In genomic region chr4:81566526-81566925, GRCm38 (mm10) we compare ENCODE assay signal across 11 mouse cellular contexts.
DNase-seq lines count a peak whose midpoint lies in the region; ATAC-seq lines count a peak whose summit lies in the region.
"Had no signal": no experiment of that assay in that cellular context is flagged by ENCODE, and none has a peak within 500 bp of the region (broad histone marks: within the 10 kb centered on the region; RNA-seq: fewer than 3 reads in every experiment).

No protein-coding gene starts in this region.

- ATAC-seq in embryonic facial prominence, embryonic 13.5 days (ENCODE audit: insufficient number of reproducible peaks, insufficient read depth, low FRiP score, low TSS enrichment, low read depth): no peak
- no peak for ATAC-seq in lung, embryonic 16.5 days (ENCODE audit: low read depth)
- no peak for ATAC-seq in forebrain, embryonic 12.5 days (ENCODE audit: low FRiP score)
- no peak for ATAC-seq in midbrain, embryonic 13.5 days

- no peaks in the 10 kb centered on the region for H3K36me3 ChIP-seq in embryonic facial prominence, embryonic 13.5 days
- no peaks in the 10 kb centered on the region for H3K36me3 ChIP-seq in embryonic facial prominence, embryonic 10.5 days (replicated peaks)
- H3K36me3 ChIP-seq in lung, embryonic 16.5 days (ENCODE audit: control insufficient read depth, insufficient read depth, low read length): no peaks in the 10 kb centered on the region
- no peaks in the 10 kb centered on the region for H3K36me3 ChIP-seq in forebrain, embryonic 12.5 days (replicated peaks)
- H3K36me3 ChIP-seq in midbrain, embryonic 13.5 days: no peaks in the 10 kb centered on the region
- H3K36me3 ChIP-seq: G1E had no signal

- WGBS in embryonic facial prominence, embryonic 13.5 days: 72% methylated on average over 11 of the region's 11 CpGs
- 78% methylated on average over 11 of the region's 11 CpGs for WGBS in embryonic facial prominence, embryonic 10.5 days
- 62% methylated on average over 11 of the region's 11 CpGs for WGBS in lung, embryonic 16.5 days
- WGBS in forebrain, embryonic 12.5 days: 42% methylated on average over 11 of the region's 11 CpGs
- WGBS in midbrain, embryonic 13.5 days: 56% methylated on average over 11 of the region's 11 CpGs

- H3K27ac ChIP-seq in embryonic facial prominence, embryonic 13.5 days: peak overlapping the region; percentile 24; the same call in 1 of the 2 replicates
- no peak overlapping the region; the same call in 1 of the 2 replicates for H3K27ac ChIP-seq in embryonic facial prominence, embryonic 10.5 days (replicated peaks)
- H3K27ac ChIP-seq in lung, embryonic 16.5 days (ENCODE audit: low read length): peak overlapping the region; percentile 40
- H3K27ac ChIP-seq in forebrain, embryonic 12.5 days: peak overlapping the region; percentile 68
- peak overlapping the region; percentile 61; the same call in 1 of the 2 replicates for H3K27ac ChIP-seq in midbrain, embryonic 13.5 days

- no peak for DNase-seq in embryonic facial prominence, embryonic 10.5 days (ENCODE audit: low spot score)
- DNase-seq in lung, postnatal 36 days: no peak
- no peak for DNase-seq in testis, postnatal 14 days (ENCODE audit: low spot score)
- no peak for DNase-seq in kidney, adult 11 months
- DNase-seq: kidney, postnatal 25 days; thymus, postnatal 36 days had no signal

- H3K4me3 ChIP-seq in embryonic facial prominence, embryonic 13.5 days: no peak overlapping the region
- no peak overlapping the region for H3K4me3 ChIP-seq in embryonic facial prominence, embryonic 10.5 days
- no peak overlapping the region for H3K4me3 ChIP-seq in lung, embryonic 16.5 days (ENCODE audit: low read length)
- H3K4me3 ChIP-seq in forebrain, embryonic 12.5 days (replicated peaks): no peak overlapping the region
- no peak overlapping the region for H3K4me3 ChIP-seq in midbrain, embryonic 13.5 days (replicated peaks)

- H3K9me3 ChIP-seq in embryonic facial prominence, embryonic 13.5 days: no peaks in the 10 kb centered on the region
- H3K9me3 ChIP-seq in embryonic facial prominence, embryonic 10.5 days: no peaks in the 10 kb centered on the region
- H3K9me3 ChIP-seq in lung, embryonic 16.5 days (ENCODE audit: control insufficient read depth, low read length): no peaks in the 10 kb centered on the region
- no peaks in the 10 kb centered on the region for H3K9me3 ChIP-seq in forebrain, embryonic 12.5 days
- no peaks in the 10 kb centered on the region for H3K9me3 ChIP-seq in midbrain, embryonic 13.5 days

- peaks cover 51% of the 10 kb centered on the region for H3K4me1 ChIP-seq in embryonic facial prominence, embryonic 13.5 days
- H3K4me1 ChIP-seq in embryonic facial prominence, embryonic 10.5 days: peaks cover 14% of the 10 kb centered on the region
- H3K4me1 ChIP-seq in lung, embryonic 16.5 days (replicated peaks; ENCODE audit: control insufficient read depth, insufficient read depth, low read length): peaks cover 8% of the 10 kb centered on the region; the same call in 1 of the 2 replicates
- peaks cover 39% of the 10 kb centered on the region for H3K4me1 ChIP-seq in forebrain, embryonic 12.5 days
- peaks cover 43% of the 10 kb centered on the region for H3K4me1 ChIP-seq in midbrain, embryonic 13.5 days (replicated peaks)

- H3K27me3 ChIP-seq in embryonic facial prominence, embryonic 13.5 days: no peaks in the 10 kb centered on the region
- H3K27me3 ChIP-seq in embryonic facial prominence, embryonic 10.5 days (replicated peaks; ENCODE audit: low read depth, poor library complexity, severe bottlenecking): peaks cover 5% of the 10 kb centered on the region
- H3K27me3 ChIP-seq in lung, embryonic 16.5 days (ENCODE audit: control insufficient read depth, insufficient read depth, low read depth, low read length): no peaks in the 10 kb centered on the region
- peaks cover 10% of the 10 kb centered on the region; the same call in 1 of the 2 replicates for H3K27me3 ChIP-seq in forebrain, embryonic 12.5 days
- no peaks in the 10 kb centered on the region; the same call in 1 of the 2 replicates for H3K27me3 ChIP-seq in midbrain, embryonic 13.5 days

- no peak overlapping the region for H3K4me2 ChIP-seq in embryonic facial prominence, embryonic 13.5 days
- peak overlapping the region; percentile 5; the same call in 1 of the 2 replicates for H3K4me2 ChIP-seq in lung, embryonic 16.5 days (ENCODE audit: low read depth, low read length)
- no peak overlapping the region for H3K4me2 ChIP-seq in forebrain, embryonic 12.5 days
- no peak overlapping the region for H3K4me2 ChIP-seq in midbrain, embryonic 13.5 days (replicated peaks)

- no peak overlapping the region for H3K9ac ChIP-seq in embryonic facial prominence, embryonic 13.5 days
- no peak overlapping the region for H3K9ac ChIP-seq in lung, embryonic 16.5 days (ENCODE audit: low read length)
- H3K9ac ChIP-seq in forebrain, embryonic 12.5 days: no peak overlapping the region
- no peak overlapping the region for H3K9ac ChIP-seq in midbrain, embryonic 13.5 days (replicated peaks)
